Mouse (Mus musculus): ENCODE results near the gene Olfr211.
"Not testable (repeated sequence)": the region's sequence is repeated elsewhere in the genome, so short reads cannot be mapped to it uniquely, and the experiment has no call there.

Gene Olfr211

DNA sequence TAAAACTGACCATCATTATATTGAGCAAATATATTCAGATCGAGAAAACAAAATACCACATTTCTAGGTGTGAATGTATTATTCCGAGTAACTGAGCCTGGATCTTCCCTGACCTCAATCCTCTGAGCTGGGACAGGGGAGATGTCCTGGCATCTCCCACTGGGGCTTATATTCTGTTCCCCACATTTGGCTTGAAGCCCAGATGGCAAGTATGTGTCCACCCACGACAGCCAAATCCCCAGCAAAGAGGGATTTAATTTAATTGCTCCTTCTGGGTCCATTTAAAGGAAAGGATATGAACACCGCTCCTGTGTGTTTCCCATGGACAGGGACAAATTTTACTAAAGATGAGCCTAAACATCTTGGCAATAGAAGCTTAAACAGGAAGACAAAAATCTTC lies at the start of gene Olfr211:
Gene Olfr211 (plus strand): TSS at position 301 of the 400 bp plus-strand sequence.
- no peak for DNase-seq

DNA sequence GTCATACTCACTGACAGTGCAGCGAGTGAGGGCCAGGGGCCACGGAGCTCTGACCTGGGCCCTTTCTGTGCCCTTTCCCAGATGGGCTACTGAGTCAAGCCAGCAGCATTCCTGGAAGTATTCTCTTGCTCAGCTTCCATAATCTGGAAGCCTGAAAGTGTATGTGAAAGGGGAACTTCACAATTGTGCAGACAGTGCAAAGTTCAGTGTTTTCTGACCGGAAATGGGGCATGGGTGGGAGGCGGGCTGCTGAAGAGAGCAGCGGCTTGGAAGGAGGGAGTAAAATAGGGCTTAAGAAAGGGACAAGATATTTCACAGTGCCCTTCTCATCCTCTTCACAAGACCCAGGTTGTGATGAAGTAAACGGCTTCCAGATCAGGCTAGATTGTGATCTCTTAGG lies 49.4 kb upstream of the Olfr211 start:
- DNase-seq = no peak

DNA sequence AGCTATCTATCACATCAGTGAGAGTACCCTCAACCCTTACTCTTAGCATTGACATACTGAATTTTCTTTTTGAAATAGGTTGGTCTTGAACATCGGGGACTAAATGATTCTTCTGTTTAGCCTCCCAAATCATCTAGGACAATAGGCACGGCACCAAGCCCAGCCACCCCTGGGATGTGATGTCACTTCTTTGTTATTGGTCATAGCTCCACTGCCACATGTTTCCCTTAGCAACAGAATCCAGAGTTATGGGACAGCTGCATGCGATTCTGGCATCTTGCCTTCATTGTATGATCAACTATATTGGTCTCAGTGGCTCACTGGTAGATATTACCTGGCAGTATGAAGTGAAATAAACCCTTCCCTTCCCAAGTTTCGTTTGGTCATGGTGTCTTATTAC lies 48.4 kb upstream of the Olfr211 start:
- no peak for DNase-seq

DNA sequence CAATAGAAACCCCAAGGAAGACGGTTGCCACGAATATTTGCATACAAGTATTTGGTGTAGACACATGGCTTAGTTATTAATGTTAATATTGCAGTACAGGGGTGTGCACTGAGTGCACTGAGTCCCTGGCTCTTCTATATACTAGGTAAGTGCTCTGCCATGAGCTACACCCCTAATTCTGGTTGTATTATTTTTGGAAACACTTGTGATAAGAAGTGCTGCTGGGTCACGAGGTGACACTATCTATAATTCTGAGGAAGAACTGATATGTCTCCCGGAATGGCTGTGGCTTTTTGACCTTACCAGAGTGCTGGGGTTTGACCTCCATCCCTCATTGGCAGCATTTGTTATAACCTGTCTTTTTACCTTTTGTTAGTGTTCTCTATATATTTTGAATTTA lies 48.0 kb upstream of the Olfr211 start:
- DNase-seq = no peak

DNA sequence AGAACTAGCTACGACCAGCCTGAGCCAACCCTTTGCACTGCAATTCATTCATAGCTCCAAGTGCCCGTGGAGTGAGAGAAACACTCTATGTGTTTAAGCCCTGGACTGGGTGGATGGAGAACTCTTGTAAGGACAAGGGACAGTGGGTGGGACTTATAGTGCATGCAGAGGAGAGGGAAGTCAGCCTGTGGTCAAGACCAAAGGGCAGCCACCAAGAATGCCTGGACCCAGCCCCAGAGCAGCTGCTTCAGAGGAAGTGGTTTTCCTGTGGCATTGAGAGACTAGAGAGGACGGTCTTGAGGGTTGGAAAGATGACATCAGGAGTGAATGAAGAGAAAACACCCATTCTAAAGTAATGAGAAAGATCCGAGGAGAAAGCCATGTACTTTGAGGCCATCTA lies 33.1 kb upstream of the Olfr211 start:
- DNase-seq = peak; percentile 29

DNA sequence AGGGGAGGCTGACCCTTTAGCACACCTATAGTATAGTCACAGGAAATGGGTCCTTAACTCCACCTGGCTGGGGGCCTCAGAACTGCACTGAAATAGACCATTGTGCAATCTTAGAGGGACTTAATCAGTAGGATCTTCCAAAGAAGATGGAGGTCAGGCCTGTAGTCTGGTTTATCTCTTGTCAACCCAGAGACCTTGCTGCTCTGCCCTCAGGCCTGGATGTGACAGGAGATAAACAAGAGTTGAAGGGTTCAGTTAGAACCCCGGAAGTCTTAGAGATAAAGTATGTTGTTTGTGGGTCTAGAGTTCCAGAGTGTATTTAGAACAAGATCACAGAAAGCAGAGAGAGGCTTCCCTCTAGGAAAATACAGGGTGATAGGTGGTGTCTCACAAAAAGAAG lies 32.4 kb upstream of the Olfr211 start:
- DNase-seq = no peak

DNA sequence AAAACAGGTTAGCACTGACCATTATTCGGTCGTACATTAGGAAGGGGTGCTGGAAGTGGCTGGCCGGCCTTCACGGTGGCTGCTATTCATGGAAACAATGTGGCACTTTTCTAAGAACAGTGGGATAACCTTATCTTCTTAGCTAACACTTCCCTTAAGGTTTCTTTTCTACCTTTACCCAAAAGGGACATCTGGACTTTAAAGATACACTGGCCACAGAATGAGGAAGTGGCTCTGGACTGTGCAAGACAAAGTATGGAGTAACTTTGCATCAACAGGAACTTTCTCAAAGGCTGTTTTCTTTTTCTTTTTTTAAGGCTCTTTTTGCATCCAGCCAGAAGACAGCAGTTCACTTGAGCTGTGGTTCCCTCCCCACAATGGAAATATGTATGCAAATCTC lies 30.2 kb upstream of the Olfr211 start:
- no peak for DNase-seq

DNA sequence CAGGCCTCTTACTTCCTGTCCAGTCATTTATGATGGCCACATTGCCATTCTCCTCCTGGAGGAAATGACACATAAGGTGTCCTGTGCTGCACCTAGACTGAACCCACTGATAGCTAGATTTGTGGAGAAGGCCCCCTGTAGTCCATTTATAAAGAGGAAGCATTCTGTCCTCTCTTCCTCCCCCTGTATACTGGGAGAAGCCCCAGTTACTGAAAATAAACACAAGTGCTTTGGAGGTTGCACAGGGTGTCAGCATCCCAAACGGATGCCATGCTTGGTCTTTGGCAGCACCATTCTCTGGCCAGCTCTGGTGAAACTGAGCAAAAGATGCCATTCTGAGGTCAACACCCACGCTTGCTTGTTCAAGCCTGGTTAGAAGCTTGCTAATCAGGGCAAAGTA lies 29.7 kb upstream of the Olfr211 start:
- no peak for DNase-seq

DNA sequence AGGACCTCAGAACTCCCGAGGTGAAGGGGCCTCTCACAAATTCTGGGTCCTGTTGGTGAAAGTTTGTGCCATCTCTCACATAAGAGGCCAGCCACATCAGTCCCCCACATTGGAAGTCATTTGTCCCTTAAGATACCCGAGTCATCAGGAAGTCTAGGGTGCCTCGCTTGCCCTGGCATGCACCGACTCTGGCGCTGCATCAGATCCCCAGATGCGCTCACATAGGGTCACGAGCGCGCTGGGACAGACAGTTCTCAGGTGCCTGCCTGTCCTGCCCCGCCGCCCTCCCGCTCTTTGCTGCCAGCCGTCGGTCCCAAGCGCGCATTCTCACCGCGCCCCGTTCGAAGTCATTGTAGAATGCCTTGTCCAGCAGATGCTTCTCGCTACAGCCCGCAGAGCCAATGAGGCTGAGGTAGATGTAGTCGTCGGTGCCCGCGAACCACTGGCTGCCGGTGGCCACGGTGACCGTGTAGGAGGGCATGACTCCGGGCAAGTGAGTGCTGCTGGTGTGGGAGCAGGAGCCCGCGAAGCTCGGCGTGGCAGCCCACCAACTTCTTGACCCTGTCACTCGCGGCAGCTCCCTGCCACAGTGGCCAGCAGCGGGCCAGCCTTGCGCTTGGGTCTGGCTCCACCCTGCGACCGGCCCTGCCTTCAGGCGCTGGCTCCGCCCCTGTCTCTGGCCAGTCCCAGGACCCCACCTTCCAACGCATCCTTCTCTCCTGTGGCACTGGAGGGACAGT lies 28.2 kb upstream of the Olfr211 start, which contains the start of gene Alox5:
Gene Alox5 (minus strand): TSS at position 635 of the 740 bp plus-strand sequence.
- DNase-seq = peak; percentile 23

DNA sequence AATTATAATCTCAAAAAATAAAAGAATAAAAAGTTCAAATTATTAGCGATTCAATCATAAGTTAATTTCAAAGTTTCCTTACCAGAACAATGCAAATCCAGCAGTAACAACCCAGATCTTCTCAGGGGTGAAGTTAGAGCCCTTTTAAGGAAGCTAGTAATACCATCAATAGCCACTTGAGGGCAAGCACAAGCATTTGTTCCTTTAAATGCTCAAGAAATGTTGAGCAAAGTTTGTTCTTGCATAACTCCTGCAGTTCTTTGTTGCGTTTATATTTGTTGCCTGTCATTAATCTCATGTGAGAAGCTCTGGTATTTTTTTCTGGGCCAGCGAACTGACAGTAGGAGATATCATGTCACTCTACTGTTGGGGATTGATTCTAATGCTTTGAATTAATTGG lies 20.8 kb upstream of the Olfr211 start:
- DNase-seq = no peak

DNA sequence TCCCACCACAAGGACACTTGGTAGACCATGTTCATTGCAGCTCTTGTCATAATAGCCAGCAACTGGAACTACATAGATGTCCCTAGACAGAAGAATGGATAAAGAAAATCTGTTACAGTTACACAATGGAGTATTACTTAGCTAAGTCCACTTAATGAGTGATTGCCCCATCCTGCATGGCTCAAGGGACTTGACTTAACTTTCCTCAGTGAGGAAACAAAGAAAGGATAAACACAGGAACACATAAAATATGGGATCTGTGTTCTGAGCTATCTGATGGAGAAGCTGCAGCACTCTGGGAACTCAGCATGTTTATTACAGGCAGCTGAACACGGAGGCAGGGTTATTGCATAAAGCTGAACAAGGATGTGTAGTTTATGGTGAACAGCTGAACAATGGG lies 3.8 kb upstream of the Olfr211 start:
- DNase-seq = no peak

DNA sequence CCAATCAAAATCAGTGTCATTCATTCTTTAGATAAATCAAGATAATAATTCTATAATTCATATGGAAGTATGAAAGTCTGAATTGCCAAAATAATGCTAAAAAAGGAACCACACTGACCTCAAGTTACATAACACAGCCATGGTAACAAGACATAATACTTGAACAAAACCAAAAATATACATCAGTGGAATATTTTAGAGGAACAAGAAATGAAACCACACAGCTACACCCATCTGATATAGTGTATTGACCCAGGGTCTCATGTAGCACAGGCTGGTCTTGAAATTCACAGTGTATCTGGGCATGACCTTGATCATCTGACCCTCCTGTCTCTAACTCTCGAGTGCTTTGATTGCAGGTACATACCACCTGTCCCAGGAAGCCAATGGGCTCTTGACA lies 2.1 kb upstream of the Olfr211 start:
- no peak for DNase-seq

DNA sequence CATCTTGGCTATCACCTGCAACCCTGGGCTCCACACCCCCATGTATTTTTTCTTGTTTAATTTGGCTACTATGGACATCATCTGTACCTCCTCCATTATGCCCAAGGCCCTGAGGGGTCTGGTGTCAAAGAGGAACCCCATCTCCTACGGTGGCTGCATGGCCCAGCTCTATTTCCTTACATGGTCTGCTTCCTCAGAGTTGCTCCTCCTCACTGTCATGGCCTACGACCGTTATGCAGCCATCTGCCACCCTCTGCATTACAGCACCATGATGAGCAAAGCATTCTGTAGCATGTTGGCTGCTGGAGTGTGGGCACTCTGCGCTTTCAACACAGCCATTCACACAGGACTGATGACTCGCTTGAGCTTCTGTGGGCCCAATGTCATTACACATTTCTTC lies 4.9 kb downstream of the Olfr211 start:
- DNase-seq = no peak

DNA sequence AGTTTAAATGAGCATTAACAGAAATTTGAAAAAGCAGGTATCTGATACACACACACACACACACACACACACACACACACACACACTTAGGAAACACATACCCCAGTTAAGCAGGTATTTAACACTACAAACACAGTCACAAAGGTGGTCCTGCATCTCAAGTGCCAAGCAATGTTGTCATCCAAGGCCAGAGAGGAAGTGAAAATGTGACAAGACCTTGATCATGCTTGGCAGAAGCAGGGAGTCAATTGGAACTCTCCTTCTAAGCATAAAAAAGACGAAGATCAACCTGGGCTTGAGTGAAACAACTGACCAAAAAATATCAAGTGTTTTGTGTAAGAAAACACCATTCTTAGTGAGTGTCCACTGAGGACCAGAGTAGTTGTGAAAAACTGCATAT lies 7.1 kb downstream of the Olfr211 start:
- DNase-seq = no peak

DNA sequence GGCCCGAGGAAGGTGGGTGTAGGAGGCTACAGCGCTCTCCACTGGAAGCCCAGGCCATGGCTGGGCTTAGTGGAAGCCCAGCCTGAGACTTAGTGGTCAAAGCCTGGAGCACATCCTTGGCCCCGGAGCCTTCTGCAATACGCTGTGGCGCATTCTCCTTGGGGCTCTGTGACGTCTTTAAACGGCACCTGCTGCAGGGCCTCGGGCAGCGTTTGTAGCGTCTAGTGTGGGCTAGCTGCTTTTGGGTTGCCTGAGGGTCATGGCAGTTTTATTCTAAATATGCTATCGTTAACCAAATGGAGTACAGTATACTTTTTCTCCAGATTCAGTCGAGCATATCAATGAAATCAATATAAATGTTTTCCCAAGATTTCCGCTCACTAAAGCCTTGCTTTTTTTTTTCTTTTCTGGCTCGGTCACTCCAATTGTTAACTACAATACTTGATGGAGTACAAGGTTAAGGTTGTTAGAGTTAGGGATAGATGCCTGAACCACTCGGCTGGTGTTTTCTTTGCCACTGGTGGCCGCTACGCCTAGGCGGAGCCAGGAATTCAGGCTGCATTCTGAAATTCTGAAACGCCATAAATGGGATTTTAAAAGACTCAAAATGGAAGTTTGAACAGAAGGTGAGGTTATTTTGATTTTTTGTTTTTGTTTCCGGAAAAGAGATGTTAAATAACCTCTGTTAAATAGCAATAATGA lies 17.6 kb downstream of the Olfr211 start, which contains the start of gene Olfr212:
Gene Olfr212 (plus strand): TSS at position 215 of the 702 bp plus-strand sequence.
- not testable (repeated sequence) for DNase-seq

DNA sequence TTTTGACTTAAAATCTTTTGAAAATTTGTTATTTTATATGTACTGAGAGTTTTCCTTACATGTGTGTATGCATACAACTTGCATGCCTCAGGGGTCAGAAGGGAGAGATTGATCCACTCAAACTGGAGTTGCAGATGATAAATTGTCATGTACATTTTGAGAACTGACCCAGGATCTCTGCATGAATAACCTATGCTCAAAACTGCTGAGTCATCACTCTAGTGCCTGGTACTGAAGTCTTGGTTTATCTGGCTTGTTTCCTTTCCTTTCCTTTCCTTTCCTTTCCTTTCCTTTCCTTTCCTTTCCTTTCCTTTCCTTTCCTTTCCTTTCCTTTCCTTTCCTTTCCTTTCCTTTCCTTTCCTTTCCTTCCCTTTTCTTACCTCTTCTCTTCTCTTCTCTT lies 25.9 kb downstream of the Olfr211 start:
- no peak for DNase-seq

DNA sequence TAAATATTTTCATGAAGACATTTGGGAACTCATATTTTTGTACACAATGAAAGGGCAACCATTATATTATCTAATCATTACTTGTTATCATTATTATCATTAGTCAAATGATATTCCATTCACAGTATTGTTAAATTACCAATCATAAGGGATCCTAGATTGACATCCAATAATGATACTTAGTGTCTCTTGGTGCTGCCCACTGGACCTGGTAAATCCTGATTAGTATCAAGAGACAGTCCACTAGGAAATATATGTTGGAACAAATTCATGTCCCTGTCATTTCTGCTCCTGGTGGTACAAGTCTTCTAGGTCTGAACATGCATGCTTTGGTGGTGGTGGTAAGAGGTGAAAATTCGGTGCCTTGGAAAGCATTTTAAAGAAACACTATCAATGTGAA lies 49.3 kb downstream of the Olfr211 start, which contains the start of gene Olfr213:
Gene Olfr213 (plus strand): TSS at position 301 of the 400 bp plus-strand sequence.
- DNase-seq = no peak

DNA sequence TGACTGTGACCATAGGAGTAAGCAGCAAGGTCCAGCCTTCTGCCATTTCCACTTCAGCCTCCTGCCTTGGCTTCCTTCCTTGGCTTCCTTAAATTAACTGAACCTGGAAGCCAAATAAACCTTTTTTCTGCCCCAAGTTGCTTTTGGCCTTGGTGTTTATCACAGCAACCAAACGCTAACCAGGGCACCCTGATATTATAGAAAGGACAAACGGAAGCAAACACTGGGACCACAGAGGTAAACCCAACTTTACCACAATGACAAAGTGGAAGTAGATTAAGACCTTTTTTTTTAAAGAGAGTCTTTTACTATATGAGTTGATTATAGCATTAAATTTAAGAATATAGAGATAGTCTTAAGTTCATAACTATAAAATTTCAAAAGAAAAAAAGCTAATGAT lies 53.6 kb downstream of the Olfr211 start:
- DNase-seq = no peak

All from kidney, postnatal 14 days (tissue).